Mouse (Mus musculus): ENCODE results near the gene Ltbp4. TPM values are rescaled to one million over a fixed set of nuclear protein-coding genes. Genes with fewer than 3 reads are reported as not detected.
A peak's percentile ranks its signal among the peaks of the same experiment; 100 is the strongest.

The Ltbp4 gene
- polyA plus RNA-seq, 1 experiment from 2014 or later = 170 TPM

GRCm38 (mm10) chr7:27342595-27342994 is 5.1 kb upstream of the Ltbp4 start:
- peaks cover 4% of the 10 kb centered on the region; the same call in 1 of the 2 replicates for H3K27me3 ChIP-seq (ENCODE audit: control insufficient read depth, insufficient read depth, low read length)
- H3K4me2 ChIP-seq (ENCODE audit: low read depth, low read length) = no peak overlapping the region
- H3K4me1 ChIP-seq (ENCODE audit: control insufficient read depth, insufficient read depth, low read length) = peaks cover 4% of the 10 kb centered on the region; the same call in 1 of the 2 replicates
- 50% methylated on average over 4 of the region's 4 CpGs for WGBS
- no peaks in the 10 kb centered on the region for H3K36me3 ChIP-seq (ENCODE audit: control insufficient read depth, insufficient read depth, low read length)
- no peak overlapping the region for H3K4me3 ChIP-seq (replicated peaks; ENCODE audit: low read length)
- no peak overlapping the region for H3K27ac ChIP-seq (ENCODE audit: low read length)
- no peak for ATAC-seq (ENCODE audit: insufficient read depth, low FRiP score)
- H3K9ac ChIP-seq (ENCODE audit: low read length) = no peak overlapping the region
- H3K9me3 ChIP-seq (replicated peaks; ENCODE audit: control insufficient read depth, low read length) = no peaks in the 10 kb centered on the region

- H3K4me1 ChIP-seq (ENCODE audit: control insufficient read depth, insufficient read depth, low read length) = peaks cover 28% of the 10 kb centered on the region
- no peak overlapping the region for H3K4me3 ChIP-seq (replicated peaks; ENCODE audit: low read length)
- H3K4me2 ChIP-seq (ENCODE audit: low read depth, low read length) = no peak overlapping the region
- H3K27ac ChIP-seq (ENCODE audit: low read length) = no peak overlapping the region
- WGBS = 35% methylated on average over 7 of the region's 7 CpGs
- no peak for ATAC-seq (ENCODE audit: insufficient read depth, low FRiP score)
- peaks cover 11% of the 10 kb centered on the region for H3K27me3 ChIP-seq (ENCODE audit: control insufficient read depth, insufficient read depth, low read length)
- H3K36me3 ChIP-seq (ENCODE audit: control insufficient read depth, insufficient read depth, low read length) = no peaks in the 10 kb centered on the region
- H3K9me3 ChIP-seq (replicated peaks; ENCODE audit: control insufficient read depth, low read length) = no peaks in the 10 kb centered on the region
- H3K9ac ChIP-seq (ENCODE audit: low read length) = no peak overlapping the region
These were observed 2.0 kb upstream of the Ltbp4 start for GRCm38 (mm10) chr7:27339519-27339918.

GRCm38 (mm10) chr7:27339114-27339513 is 1.6 kb upstream of the Ltbp4 start:
- Histone ChIP-seq H3K27ac (ENCODE audit: low read length) (no peak overlapping the region), H3K4me2 (ENCODE audit: low read depth, low read length) (no peak overlapping the region), H3K27me3 (ENCODE audit: control insufficient read depth, insufficient read depth, low read length) (peaks cover 15% of the 10 kb centered on the region), H3K4me3 (replicated peaks; ENCODE audit: low read length) (no peak overlapping the region), H3K9me3 (replicated peaks; ENCODE audit: control insufficient read depth, low read length) (no peaks in the 10 kb centered on the region), H3K9ac (ENCODE audit: low read length) (no peak overlapping the region), H3K36me3 (ENCODE audit: control insufficient read depth, insufficient read depth, low read length) (no peaks in the 10 kb centered on the region), H3K4me1 (ENCODE audit: control insufficient read depth, insufficient read depth, low read length) (peaks cover 32% of the 10 kb centered on the region)
- 76% methylated on average over 4 of the region's 4 CpGs for WGBS
- no peak for ATAC-seq (ENCODE audit: insufficient read depth, low FRiP score)

- Histone ChIP-seq H3K4me2 (ENCODE audit: low read depth, low read length) (peak overlapping the region; percentile 72), H3K27me3 (ENCODE audit: control insufficient read depth, insufficient read depth, low read length) (peaks cover 20% of the 10 kb centered on the region)
- under 1% methylated on average over 47 of the region's 47 CpGs for WGBS
These were observed 1.3 kb downstream of the Ltbp4 start for GRCm38 (mm10) chr7:27335928-27336823.

GRCm38 (mm10) chr7:27335011-27335720 is 2.3 kb downstream of the Ltbp4 start:
- no peaks in the 10 kb centered on the region for H3K9me3 ChIP-seq (replicated peaks; ENCODE audit: control insufficient read depth, low read length)
- H3K4me3 ChIP-seq (replicated peaks; ENCODE audit: low read length) = peak overlapping the region; percentile 75; the same call in 1 of the 2 replicates
- H3K27me3 ChIP-seq (ENCODE audit: control insufficient read depth, insufficient read depth, low read length) = peaks cover 20% of the 10 kb centered on the region
- 44% methylated on average over 15 of the region's 15 CpGs for WGBS
- no peaks in the 10 kb centered on the region for H3K36me3 ChIP-seq (ENCODE audit: control insufficient read depth, insufficient read depth, low read length)
- ATAC-seq (ENCODE audit: insufficient read depth, low FRiP score) = no peak
- peaks cover 48% of the 10 kb centered on the region for H3K4me1 ChIP-seq (ENCODE audit: control insufficient read depth, insufficient read depth, low read length)
- peak overlapping the region; percentile 96 for H3K9ac ChIP-seq (ENCODE audit: low read length)
- peak overlapping the region; percentile 85 for H3K4me2 ChIP-seq (ENCODE audit: low read depth, low read length)
- H3K27ac ChIP-seq (ENCODE audit: low read length) = peak overlapping the region; percentile 98

More at GRCm38 (mm10) chr7:27335928-27336823, 1.3 kb downstream of the Ltbp4 start:
- Histone ChIP-seq H3K9me3 (replicated peaks; ENCODE audit: control insufficient read depth, low read length) (no peaks in the 10 kb centered on the region), H3K36me3 (ENCODE audit: control insufficient read depth, insufficient read depth, low read length) (no peaks in the 10 kb centered on the region), H3K4me3 (replicated peaks; ENCODE audit: low read length) (peak overlapping the region; percentile 42), H3K4me1 (ENCODE audit: control insufficient read depth, insufficient read depth, low read length) (peaks cover 44% of the 10 kb centered on the region), H3K27ac (ENCODE audit: low read length) (peak overlapping the region; percentile 47), H3K9ac (ENCODE audit: low read length) (peak overlapping the region; percentile 71)
- ATAC-seq (ENCODE audit: insufficient read depth, low FRiP score) = peak; percentile 70

- WGBS = 5% methylated on average over 32 of the region's 32 CpGs
- Histone ChIP-seq H3K9ac (ENCODE audit: low read length) (peak overlapping the region; percentile 96), H3K4me2 (ENCODE audit: low read depth, low read length) (peak overlapping the region; percentile 85), H3K9me3 (replicated peaks; ENCODE audit: control insufficient read depth, low read length) (no peaks in the 10 kb centered on the region), H3K36me3 (ENCODE audit: control insufficient read depth, insufficient read depth, low read length) (no peaks in the 10 kb centered on the region), H3K27me3 (ENCODE audit: control insufficient read depth, insufficient read depth, low read length) (peaks cover 20% of the 10 kb centered on the region), H3K4me1 (ENCODE audit: control insufficient read depth, insufficient read depth, low read length) (peaks cover 55% of the 10 kb centered on the region), H3K27ac (ENCODE audit: low read length) (peak overlapping the region; percentile 98), H3K4me3 (replicated peaks; ENCODE audit: low read length) (peak overlapping the region; percentile 75)
- no peak for ATAC-seq (ENCODE audit: insufficient read depth, low FRiP score)
These were observed 3.0 kb downstream of the Ltbp4 start for GRCm38 (mm10) chr7:27334405-27334911.

- Histone ChIP-seq H3K27ac (ENCODE audit: low read length) (peak overlapping the region; percentile 98), H3K9ac (ENCODE audit: low read length) (peak overlapping the region; percentile 96), H3K4me3 (replicated peaks; ENCODE audit: low read length) (peak overlapping the region; percentile 75), H3K27me3 (ENCODE audit: control insufficient read depth, insufficient read depth, low read length) (peaks cover 18% of the 10 kb centered on the region), H3K36me3 (ENCODE audit: control insufficient read depth, insufficient read depth, low read length) (no peaks in the 10 kb centered on the region), H3K4me2 (ENCODE audit: low read depth, low read length) (peak overlapping the region; percentile 85), H3K9me3 (replicated peaks; ENCODE audit: control insufficient read depth, low read length) (no peaks in the 10 kb centered on the region), H3K4me1 (ENCODE audit: control insufficient read depth, insufficient read depth, low read length) (peaks cover 62% of the 10 kb centered on the region)
- WGBS = under 1% methylated on average over 66 of the region's 77 CpGs
- no peak for ATAC-seq (ENCODE audit: insufficient read depth, low FRiP score)
These were observed 4.1 kb downstream of the Ltbp4 start for GRCm38 (mm10) chr7:27333316-27333941.

GRCm38 (mm10) chr7:27332353-27333199 is 4.9 kb downstream of the Ltbp4 start:
- H3K4me2 ChIP-seq (ENCODE audit: low read depth, low read length) = peak overlapping the region; percentile 85
- peak overlapping the region; percentile 75 for H3K4me3 ChIP-seq (replicated peaks; ENCODE audit: low read length)
- peaks cover 57% of the 10 kb centered on the region for H3K4me1 ChIP-seq (ENCODE audit: control insufficient read depth, insufficient read depth, low read length)
- WGBS = 1% methylated on average over 38 of the region's 39 CpGs
- peak; percentile 22 for ATAC-seq (ENCODE audit: insufficient read depth, low FRiP score)
- peaks cover under 1% of the 10 kb centered on the region; the same call in 1 of the 2 replicates for H3K36me3 ChIP-seq (ENCODE audit: control insufficient read depth, insufficient read depth, low read length)
- peaks cover 16% of the 10 kb centered on the region for H3K27me3 ChIP-seq (ENCODE audit: control insufficient read depth, insufficient read depth, low read length)
- H3K9me3 ChIP-seq (replicated peaks; ENCODE audit: control insufficient read depth, low read length) = no peaks in the 10 kb centered on the region
- peak overlapping the region; percentile 98 for H3K27ac ChIP-seq (ENCODE audit: low read length)
- H3K9ac ChIP-seq (ENCODE audit: low read length) = peak overlapping the region; percentile 96
